Mouse (Mus musculus) hindbrain, postnatal 0 days (tissue): Measurements from ENCODE around the gene Galr2. TPM values are rescaled to one million over a fixed set of nuclear protein-coding genes. Genes with fewer than 3 reads are reported as not detected.
A peak's percentile ranks its signal among the peaks of the same experiment; 100 is the strongest.

Source experiments
- ATAC-seq: fragments of 200-750 bp; cut with Nextera tagmentation; 2 replicates; pipeline ENCODE4 v1.8.0; 2017; ENCODE audit warnings: mild to moderate bottlenecking, moderate TSS enrichment, moderate library complexity
- DNase-seq: peaks from one replicate; pipeline ENCODE4 v3.0.0-alpha.2; 2015; ENCODE audit warnings: low spot score
- H3K27ac ChIP-seq: fragments of 300-500 bp; sonication (generic); 2 replicates; pipeline ENCODE4 v1.5.1; 2014; ENCODE audit warnings: mild to moderate bottlenecking
- H3K27me3 ChIP-seq: fragments of 300-500 bp; sonication (generic); 2 replicates; pipeline ENCODE4 v1.6.1; 2014; ENCODE audit warnings: low read length, mixed read lengths; ENCODE audit not compliant: insufficient read depth
- H3K36me3 ChIP-seq: fragments of 300-500 bp; sonication (generic); 2 replicates; pipeline ENCODE4 v1.6.1; 2014; ENCODE audit warnings: low read length, mixed read lengths; ENCODE audit not compliant: insufficient read depth
- H3K4me1 ChIP-seq: fragments of 300-500 bp; sonication (generic); 2 replicates; pipeline ENCODE4 v1.6.1; 2014; ENCODE audit warnings: antibody characterized with exemption, low read length, mixed read lengths; ENCODE audit not compliant: insufficient read depth
- H3K4me2 ChIP-seq: fragments of 300-500 bp; sonication (generic); 2 replicates; pipeline ENCODE4 v1.6.1; 2014; ENCODE audit warnings: low read depth, mild to moderate bottlenecking, low read length, moderate library complexity, mixed read lengths
- H3K4me3 ChIP-seq: fragments of 300-500 bp; sonication (generic); 2 replicates; pipeline ENCODE4 v1.5.1; 2014; ENCODE audit warnings: low read length
- H3K9ac ChIP-seq: fragments of 300-500 bp; sonication (generic); replicated peaks from 2 replicates; pipeline ENCODE4 v1.6.1; 2014; ENCODE audit warnings: mild to moderate bottlenecking, low read length, moderate library complexity, mixed read lengths
- H3K9me3 ChIP-seq: fragments of 300-500 bp; sonication (generic); 2 replicates; pipeline ENCODE4 v1.6.1; 2016; ENCODE audit warnings: low read length, mixed read lengths
- CTCF ChIP-seq: IDR thresholded peaks from 2 replicates; pipeline ENCODE4 v1.5.1; 2016; ENCODE audit warnings: antibody characterized with exemption, control low read depth, low read depth
- WGBS: fragments of 180-500 bp; shearing (Covaris S2); extraction: QIAGEN DNeasy Blood & Tissue Kit; methylation state at CpG from one replicate; pipeline ENCODE4 v1.1.7; 2014; 5-methylcytosine and 5-hydroxymethylcytosine counted together
- polyA plus RNA-seq: library from polyadenylated mRNA; unstranded; fragments of >200 nt; fragmentation: Nextera tagmentation; extraction: Ambion mirVana; gene quantifications from 2 replicates; pipeline ENCODE4 v1.2.1, GENCODE M21; 2015
- total RNA-seq: library from RNA; depleted of rRNA; stranded (reverse); fragments of >200 nt; gene quantifications from 2 replicates; pipeline ENCODE4 v1.2.3, GENCODE M21; 2014; rRNA removed

Gene Galr2
- total and polyA plus RNA-seq, 2 experiments from 2014 or later = 0.44 TPM; not detected in 1

- H3K4me1 ChIP-seq = peaks cover 32% of the 10 kb centered on the region
- WGBS = 42% methylated on average over 3 of the region's 3 CpGs
- no peaks in the 10 kb centered on the region for H3K9me3 ChIP-seq
- DNase-seq (no peak), ATAC-seq (no peak)
- H3K36me3 ChIP-seq = no peaks in the 10 kb centered on the region
- no peaks in the 10 kb centered on the region for H3K27me3 ChIP-seq
- no peak for TF ChIP-seq CTCF
- H3K9ac ChIP-seq = no peak overlapping the region
- no peak overlapping the region for H3K27ac ChIP-seq
- no peak overlapping the region for H3K4me3 ChIP-seq
- peak overlapping the region; percentile 7; the same call in 1 of the 2 replicates for H3K4me2 ChIP-seq
Observed at GRCm38 (mm10) chr11:116332983-116333270, 52.2 kb downstream of the Galr2 start.

Other genes with a start within 250 kb of the Galr2 start
- 0.65 and 1.3 TPM in 2 replicates for gene Unc13d, start 203.0 kb upstream of the Galr2 start, total RNA-seq
- 0.65 and 0.96 TPM in 2 replicates for gene Unc13d, start 203.0 kb upstream of the Galr2 start, polyA plus RNA-seq
- gene Wbp2, start 193.9 kb upstream of the Galr2 start, total RNA-seq = 146 and 171 TPM in 2 replicates
- gene Wbp2, start 193.9 kb upstream of the Galr2 start, polyA plus RNA-seq = 206 and 234 TPM in 2 replicates
- 14.2 and 17.0 TPM in 2 replicates for gene Trim47, start 153.7 kb upstream of the Galr2 start, total RNA-seq
- gene Trim47, start 153.7 kb upstream of the Galr2 start, polyA plus RNA-seq = 9.5 and 10.1 TPM in 2 replicates
- gene Trim65, start 149.8 kb upstream of the Galr2 start, total RNA-seq = 8.2 and 9.6 TPM in 2 replicates
- gene Trim65, start 149.8 kb upstream of the Galr2 start, polyA plus RNA-seq = 2.4 TPM in 2 replicates
- gene Mrpl38, start 142.1 kb upstream of the Galr2 start, total RNA-seq = 83.9 and 94.0 TPM in 2 replicates
- 71.9 and 73.3 TPM in 2 replicates for gene Mrpl38, start 142.1 kb upstream of the Galr2 start, polyA plus RNA-seq
- 68.1 and 73.5 TPM in 2 replicates for gene Fbf1, start 112.8 kb upstream of the Galr2 start, total RNA-seq
- 33.8 and 35.3 TPM in 2 replicates for gene Fbf1, start 112.8 kb upstream of the Galr2 start, polyA plus RNA-seq
- 66.6 and 74.8 TPM in 2 replicates for gene Ten1, start 82.1 kb upstream of the Galr2 start, total RNA-seq
- gene Ten1, start 82.1 kb upstream of the Galr2 start, polyA plus RNA-seq = 101 and 110 TPM in 2 replicates
- gene Acox1, start 81.9 kb upstream of the Galr2 start, total RNA-seq = 109 and 112 TPM in 2 replicates
- 63.4 and 65.0 TPM in 2 replicates for gene Acox1, start 81.9 kb upstream of the Galr2 start, polyA plus RNA-seq
- 2.8 and 2.9 TPM in 2 replicates for gene Evpl, start 42.9 kb upstream of the Galr2 start, total RNA-seq
- gene Evpl, start 42.9 kb upstream of the Galr2 start, polyA plus RNA-seq = 1.6 TPM in 2 replicates
- gene Srp68, start 6.7 kb upstream of the Galr2 start, total RNA-seq = 18.3 and 22.5 TPM in 2 replicates
- 50.4 and 50.8 TPM in 2 replicates for gene Srp68, start 6.7 kb upstream of the Galr2 start, polyA plus RNA-seq
- gene Exoc7, start 26.3 kb downstream of the Galr2 start, total RNA-seq = 84.6 and 95.3 TPM in 2 replicates
- gene Exoc7, start 26.3 kb downstream of the Galr2 start, polyA plus RNA-seq = 128 TPM in 2 replicates
- 37.6 and 40.0 TPM in 2 replicates for gene Foxj1, start 54.5 kb downstream of the Galr2 start, total RNA-seq
- 15.5 and 16.6 TPM in 2 replicates for gene Foxj1, start 54.5 kb downstream of the Galr2 start, polyA plus RNA-seq
- gene Rnf157, start 132.1 kb downstream of the Galr2 start, total RNA-seq = 108 and 117 TPM in 2 replicates
- gene Rnf157, start 132.1 kb downstream of the Galr2 start, polyA plus RNA-seq = 53.0 and 60.5 TPM in 2 replicates
- gene Ubald2, start 153.2 kb downstream of the Galr2 start, total RNA-seq = 67.9 and 102 TPM in 2 replicates
- gene Ubald2, start 153.2 kb downstream of the Galr2 start, polyA plus RNA-seq = 39.3 and 41.7 TPM in 2 replicates
- not detected in 2 replicates for gene Qrich2, start 185.3 kb downstream of the Galr2 start, total RNA-seq
- gene Qrich2, start 185.3 kb downstream of the Galr2 start, polyA plus RNA-seq = 0.30 and 0.31 TPM in 2 replicates
- gene Prpsap1, start 213.3 kb downstream of the Galr2 start, total RNA-seq = 99.7 and 105 TPM in 2 replicates
- 148 and 150 TPM in 2 replicates for gene Prpsap1, start 213.3 kb downstream of the Galr2 start, polyA plus RNA-seq
- 25.5 and 29.7 TPM in 2 replicates for gene Sphk1, start 250.0 kb downstream of the Galr2 start, total RNA-seq
- 17.9 and 20.4 TPM in 2 replicates for gene Sphk1, start 250.0 kb downstream of the Galr2 start, polyA plus RNA-seq